Mouse (Mus musculus): ENCODE results near the gene Slc12a8.
A peak's percentile ranks its signal among the peaks of the same experiment; 100 is the strongest.

The Slc12a8 gene

GRCm38 (mm10) chr16:33584455-33585082 lies 67.4 kb downstream of the Slc12a8 start:
- no peak for DNase-seq

GRCm38 (mm10) chr16:33585083-33585460 lies 67.9 kb downstream of the Slc12a8 start:
- DNase-seq: no peak

- no peak for DNase-seq
Measured at GRCm38 (mm10) chr16:33587283-33588127, 70.4 kb downstream of the Slc12a8 start.

GRCm38 (mm10) chr16:33588845-33589244 lies 71.7 kb downstream of the Slc12a8 start:
- no peak for DNase-seq

GRCm38 (mm10) chr16:33590438-33590837 lies 73.3 kb downstream of the Slc12a8 start:
- DNase-seq: no peak

- DNase-seq: no peak
Measured at GRCm38 (mm10) chr16:33591390-33592067, 74.4 kb downstream of the Slc12a8 start.

GRCm38 (mm10) chr16:33592286-33592685 lies 75.2 kb downstream of the Slc12a8 start:
- no peak for DNase-seq

- DNase-seq: no peak
Measured at GRCm38 (mm10) chr16:33593467-33593866, 76.3 kb downstream of the Slc12a8 start.

GRCm38 (mm10) chr16:33594037-33594771 lies 77.1 kb downstream of the Slc12a8 start:
- DNase-seq: no peak

- DNase-seq: no peak
Measured at GRCm38 (mm10) chr16:33595235-33595769, 78.2 kb downstream of the Slc12a8 start.

GRCm38 (mm10) chr16:33596213-33596612 lies 79.1 kb downstream of the Slc12a8 start:
- DNase-seq: no peak

GRCm38 (mm10) chr16:33600216-33600615 lies 83.1 kb downstream of the Slc12a8 start:
- DNase-seq: peak; percentile 57

- DNase-seq: no peak
Measured at GRCm38 (mm10) chr16:33601299-33601698, 84.2 kb downstream of the Slc12a8 start.

GRCm38 (mm10) chr16:33605647-33606596 lies 88.8 kb downstream of the Slc12a8 start:
- no peak for DNase-seq

- no peak for DNase-seq
Measured at GRCm38 (mm10) chr16:33606691-33607532, 89.8 kb downstream of the Slc12a8 start.

- no peak for DNase-seq
Measured at GRCm38 (mm10) chr16:33609554-33609953, 92.4 kb downstream of the Slc12a8 start.

- DNase-seq: no peak
Measured at GRCm38 (mm10) chr16:33610466-33610865, 93.3 kb downstream of the Slc12a8 start.

GRCm38 (mm10) chr16:33611291-33611690 lies 94.2 kb downstream of the Slc12a8 start:
- DNase-seq: no peak

- no peak for DNase-seq
Measured at GRCm38 (mm10) chr16:33612056-33612770, 95.1 kb downstream of the Slc12a8 start.

GRCm38 (mm10) chr16:33615986-33616385 lies 98.9 kb downstream of the Slc12a8 start:
- no peak for DNase-seq

All from liver (tissue).